Mouse (Mus musculus): ENCODE data around the gene Edem1. TPM values are rescaled to one million over a fixed set of nuclear protein-coding genes. Genes with fewer than 3 reads are reported as not detected.

Gene Edem1
- total RNA-seq, 2 experiments from 2014 or later: 11.9 to 12.9 TPM

Other genes starting within 250 kb of the Edem1 start
- 1.4 TPM in 1 of 2 replicates, not detected in the other for gene Bhlhe40, start 168.0 kb upstream of the Edem1 start, total RNA-seq (2014; fragmentation: Nextera tagmentation)
- 3.1 and 15.2 TPM in 2 replicates for gene Bhlhe40, start 168.0 kb upstream of the Edem1 start, total RNA-seq (2017)
- 50.7 and 76.2 TPM in 2 replicates for gene Arl8b, start 45.5 kb upstream of the Edem1 start, total RNA-seq (2014; fragmentation: Nextera tagmentation)
- gene Arl8b, start 45.5 kb upstream of the Edem1 start, total RNA-seq (2017): 55.7 and 58.4 TPM in 2 replicates